Mouse (Mus musculus): ENCODE results near the gene Eif2b3.

DNA sequence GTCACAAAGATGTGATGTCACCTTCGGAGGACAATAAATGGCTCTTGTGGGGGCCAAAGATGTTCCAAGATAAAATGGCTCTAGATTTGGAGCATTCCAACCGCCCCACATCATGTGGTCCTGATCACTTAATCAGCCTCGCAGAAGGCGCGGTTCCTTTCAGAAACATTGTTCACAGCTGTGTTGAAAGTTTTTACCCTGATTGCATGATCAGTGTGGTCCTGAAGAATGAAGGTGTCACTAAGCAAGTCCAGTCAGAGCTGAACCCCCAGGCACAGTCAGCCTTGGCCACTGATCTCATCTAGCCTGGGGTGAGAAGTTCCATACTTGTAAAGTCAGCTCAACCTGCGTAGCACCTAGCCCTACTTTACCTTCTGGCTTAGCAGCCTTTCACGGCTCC is 98.7 kb downstream of the Eif2b3 start:
- TF ChIP-seq CTCF (IDR thresholded peaks at IDR 0.05; ENCODE audit: low read depth, low read length) (no peak), GATA1 (IDR thresholded peaks at IDR 0.05; ENCODE audit: borderline replicate concordance, low read length) (no peak)

All from G1E (cell line).